Mouse (Mus musculus) ES-E14 (cell line): ENCODE data around the gene Slc16a10. TPM values are rescaled to one million over a fixed set of nuclear protein-coding genes. Genes with fewer than 3 reads are reported as not detected.

Experiments used
- DNase-seq: peaks from one replicate; pipeline ENCODE4 v3.0.0-alpha.2; 2013; ENCODE audit warnings: low read depth, low spot score
- H3K27ac ChIP-seq: 2 replicates; pipeline ENCODE4 v1.5.1; 2012; ENCODE audit warnings: low read depth, mild to moderate bottlenecking, low read length, moderate library complexity, mixed read lengths; ENCODE audit not compliant: poor library complexity, insufficient read depth, severe bottlenecking
- H3K36me3 ChIP-seq: 2 replicates; pipeline ENCODE4 v1.6.1; 2012; ENCODE audit warnings: mild to moderate bottlenecking, low read length, moderate library complexity, mixed read lengths; ENCODE audit not compliant: control insufficient read depth, poor library complexity, insufficient read depth, severe bottlenecking
- H3K4me1 ChIP-seq, 2 experiments: fragments of 150-350 bp in 1 of 2; sonication (generic) in 1 of 2; 2 replicates each; pipeline ENCODE4 v1.6.1; 2012; ENCODE audit warnings: low read length in 2 of 2, mild to moderate bottlenecking in 1 of 2, mixed read lengths in 1 of 2; ENCODE audit not compliant: control insufficient read depth in 2 of 2, insufficient read depth in 2 of 2, poor library complexity in 1 of 2
- H3K4me3 ChIP-seq, 2 experiments: fragments of 150-350 bp in 1 of 2; sonication (generic) in 1 of 2; 2 replicates each; pipeline ENCODE4 v1.5.1; 2012; ENCODE audit warnings: low read length in 2 of 2, low read depth in 1 of 2, mild to moderate bottlenecking in 1 of 2, mixed read lengths in 1 of 2; ENCODE audit not compliant: insufficient read depth in 1 of 2, poor library complexity in 1 of 2, severe bottlenecking in 1 of 2
- H3K9ac ChIP-seq: 2 replicates; pipeline ENCODE4 v1.6.1; 2012; ENCODE audit warnings: low read depth, mild to moderate bottlenecking, low read length, mixed read lengths; ENCODE audit not compliant: poor library complexity, insufficient read depth, severe bottlenecking
- H3K9me3 ChIP-seq: fragments of 150-350 bp; sonication (generic); 2 replicates; pipeline ENCODE4 v1.6.1; 2012; ENCODE audit warnings: low read depth, mild to moderate bottlenecking, low read length; ENCODE audit not compliant: control insufficient read depth, insufficient read depth
- CHD2 ChIP-seq: IDR thresholded peaks from 2 replicates; pipeline ENCODE4 v1.6.1; 2014; ENCODE audit warnings: mild to moderate bottlenecking, low read depth, low read length, inconsistent platforms
- HCFC1 ChIP-seq: IDR thresholded peaks from 2 replicates; pipeline ENCODE4 v1.6.1; 2012; ENCODE audit warnings: low read length, inconsistent platforms, borderline replicate concordance; ENCODE audit not compliant: insufficient read depth
- MAFK ChIP-seq: IDR thresholded peaks from 2 replicates; pipeline ENCODE4 v1.6.1; 2014; ENCODE audit warnings: mild to moderate bottlenecking, low read depth, low read length, inconsistent platforms; ENCODE audit not compliant: insufficient read depth
- ZC3H11A ChIP-seq: IDR thresholded peaks from 2 replicates; pipeline ENCODE4 v1.6.1; 2012; ENCODE audit warnings: low read depth, mild to moderate bottlenecking, inconsistent platforms, low read length, borderline replicate concordance
- ZNF384 ChIP-seq: IDR thresholded peaks from 2 replicates; pipeline ENCODE4 v1.6.1; 2012; ENCODE audit warnings: low read depth, low read length, inconsistent platforms
- in situ Hi-C, 2 experiments: fragments of 600-800 bp; cut with MboI; formaldehyde crosslinking; loops; one replicate each; pipeline ENCODE4 v1.15.1; 2025; ENCODE audit warnings: low sequenced_read_pairs in 2 of 2, inconsistent platforms in 1 of 2; ENCODE audit not compliant: unreplicated experiment in 2 of 2
- total RNA-seq: library from RNA; depleted of rRNA; stranded (reverse); fragments of 300-350 nt; gene quantifications from 2 replicates; pipeline ENCODE4 v1.2.3, GENCODE M21; 2012; rRNA removed

Gene Slc16a10
- 6.2 and 8.1 TPM in 2 replicates for total RNA-seq

GRCm38 (mm10) chr10:40141864-40142523 lies at the start of gene Slc16a10:
Gene Slc16a10 (minus strand): TSS chr10:40142258.
- in situ Hi-C loops = no loop called here
- DNase-seq = peak; percentile 96
- Histone ChIP-seq H3K4me3 (peak within 1 kb of the TSS; percentile 85 to 90), H3K27ac (no peak within 1 kb of the TSS), H3K36me3 (no peaks in the 10 kb centered on the region), H3K9ac (peak within 1 kb of the TSS; percentile 79), H3K4me1 (peaks cover 0 to 2% of the 10 kb centered on the region in 2 experiments; a peak in 1 of 4 replicates), H3K9me3 (no peaks in the 10 kb centered on the region)
- TF ChIP-seq ZC3H11A (no peak), HCFC1 (no peak), CHD2 (no peak), MAFK (no peak), ZNF384 (no peak)

DNA sequence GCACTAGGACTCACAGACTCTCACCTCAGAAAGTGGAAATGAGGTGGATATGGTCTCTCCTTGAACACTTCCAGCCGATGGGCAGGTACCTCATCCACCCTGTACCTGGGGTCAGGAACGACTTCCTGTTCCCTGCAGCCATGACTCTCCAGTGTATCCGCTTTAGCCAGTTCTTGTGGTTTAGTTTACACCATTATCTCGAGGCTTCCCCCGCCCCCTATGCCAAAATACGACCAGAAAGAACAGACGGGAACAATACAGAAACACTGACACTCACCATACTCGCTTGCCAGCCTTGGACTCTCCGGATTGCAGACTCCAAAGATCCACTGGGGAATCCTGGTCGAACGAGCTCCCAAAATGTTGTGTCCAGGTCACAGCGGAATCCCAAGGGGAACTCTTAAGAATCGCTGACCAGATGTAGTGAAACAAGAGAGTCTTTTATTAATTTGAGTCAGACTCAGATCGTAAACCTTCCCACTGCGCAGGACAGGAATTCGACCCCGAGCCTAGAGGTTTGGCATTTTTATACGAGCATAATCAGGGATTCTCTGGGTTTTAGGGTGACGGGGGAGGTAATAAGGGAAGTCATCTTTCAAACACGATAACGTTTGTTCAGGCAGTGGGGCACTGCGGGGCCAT lies 49.4 kb upstream of the Slc16a10 start:
- Histone ChIP-seq H3K4me3 (no peak overlapping the region), H3K9ac (no peak overlapping the region), H3K27ac (no peak overlapping the region), H3K36me3 (no peaks in the 10 kb centered on the region), H3K9me3 (no peaks in the 10 kb centered on the region), H3K4me1 (no peaks in the 10 kb centered on the region; a peak in 1 of 4 replicates)
- no peak for DNase-seq
- TF ChIP-seq HCFC1 = no peak
- TF ChIP-seq ZC3H11A = no peak
- no peak for TF ChIP-seq CHD2
- TF ChIP-seq MAFK = no peak
- TF ChIP-seq ZNF384 = no peak
- in situ Hi-C loops = no loop called here

GRCm38 (mm10) chr10:40190871-40191270 lies 48.8 kb upstream of the Slc16a10 start:
- Histone ChIP-seq H3K27ac (no peak overlapping the region), H3K9ac (no peak overlapping the region), H3K4me3 (no peak overlapping the region), H3K4me1 (no peaks in the 10 kb centered on the region; a peak in 1 of 4 replicates), H3K36me3 (no peaks in the 10 kb centered on the region), H3K9me3 (no peaks in the 10 kb centered on the region)
- TF ChIP-seq CHD2 (no peak), MAFK (no peak), HCFC1 (no peak), ZNF384 (no peak), ZC3H11A (no peak)
- DNase-seq = no peak
- in situ Hi-C loops = no loop called here

DNA sequence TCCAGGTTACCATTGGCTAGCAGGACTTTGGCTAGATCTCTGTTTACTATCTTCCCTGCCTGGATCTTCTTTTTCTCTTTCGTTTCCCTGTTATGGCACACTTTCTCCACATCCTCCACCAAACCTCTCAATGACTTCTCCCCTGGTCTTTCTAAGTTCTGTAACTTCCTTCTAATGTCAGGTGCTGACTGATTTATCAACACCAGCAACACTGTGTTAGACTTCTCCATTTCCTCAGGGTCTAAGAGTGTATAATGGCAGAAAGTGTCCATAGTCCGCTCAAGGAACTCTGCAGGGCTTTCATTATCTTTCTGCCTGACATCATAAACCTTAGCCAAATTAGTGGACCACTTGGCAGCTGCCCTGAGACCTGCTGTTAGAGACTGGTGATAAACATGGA lies 47.6 kb upstream of the Slc16a10 start:
- Histone ChIP-seq H3K36me3 (no peaks in the 10 kb centered on the region), H3K4me1 (no peaks in the 10 kb centered on the region), H3K4me3 (no peak overlapping the region), H3K9me3 (no peaks in the 10 kb centered on the region), H3K27ac (no peak overlapping the region), H3K9ac (no peak overlapping the region)
- DNase-seq = no peak
- in situ Hi-C loops = no loop called here
- TF ChIP-seq MAFK (no peak), CHD2 (no peak), ZNF384 (no peak), ZC3H11A (no peak), HCFC1 (no peak)
